Mouse (Mus musculus) stomach, embryonic 14.5 days (tissue): ENCODE results near the gene Cd7. TPM values are rescaled to one million over a fixed set of nuclear protein-coding genes. Genes with fewer than 3 reads are reported as not detected.
"Not testable (repeated sequence)": the region's sequence is repeated elsewhere in the genome, so short reads cannot be mapped to it uniquely, and the experiment has no call there.

Experiments
- ATAC-seq: fragments of 200-750 bp; cut with Nextera tagmentation; 2 replicates; pipeline ENCODE4 v1.8.0; 2017; ENCODE audit warnings: low read depth, moderate TSS enrichment; ENCODE audit not compliant: insufficient number of reproducible peaks, insufficient read depth, low FRiP score
- H3K27ac ChIP-seq: fragments of 300-500 bp; sonication (generic); 2 replicates; pipeline ENCODE4 v1.5.1; 2014; ENCODE audit warnings: mild to moderate bottlenecking, low read length, moderate library complexity, mixed read lengths
- H3K27me3 ChIP-seq: fragments of 300-500 bp; sonication (generic); 2 replicates; pipeline ENCODE4 v1.6.1; 2014; ENCODE audit warnings: low read length, control low read depth, mixed read lengths; ENCODE audit not compliant: control insufficient read depth, insufficient read depth
- H3K36me3 ChIP-seq: fragments of 300-500 bp; sonication (generic); 2 replicates; pipeline ENCODE4 v1.6.1; 2014; ENCODE audit warnings: mild to moderate bottlenecking, control low read depth, low read length, moderate library complexity, mixed read lengths; ENCODE audit not compliant: control insufficient read depth, insufficient read depth
- H3K4me1 ChIP-seq: fragments of 300-500 bp; sonication (generic); 2 replicates; pipeline ENCODE4 v1.6.1; 2014; ENCODE audit warnings: low read length, control low read depth, mixed read lengths; ENCODE audit not compliant: control insufficient read depth, insufficient read depth
- H3K4me2 ChIP-seq: fragments of 300-500 bp; sonication (generic); replicated peaks from 2 replicates; pipeline ENCODE4 v1.6.1; 2014; ENCODE audit warnings: low read depth, low read length, control low read depth
- H3K4me3 ChIP-seq: fragments of 300-500 bp; sonication (generic); 2 replicates; pipeline ENCODE4 v1.5.1; 2014; ENCODE audit warnings: low read depth, low read length, control low read depth
- H3K9ac ChIP-seq: fragments of 300-500 bp; sonication (generic); replicated peaks from 2 replicates; pipeline ENCODE4 v1.6.1; 2014; ENCODE audit warnings: low read depth, mild to moderate bottlenecking, control low read depth, low read length, moderate library complexity, mixed read lengths
- H3K9me3 ChIP-seq: fragments of 300-500 bp; sonication (generic); 2 replicates; pipeline ENCODE4 v1.6.1; 2016; ENCODE audit warnings: low read depth, low read length, control low read depth; ENCODE audit not compliant: control insufficient read depth
- WGBS: fragments of 180-500 bp; shearing (Covaris S2); extraction: QIAGEN DNeasy Blood & Tissue Kit; methylation state at CpG from one replicate; pipeline ENCODE4 v1.1.7; 2014; 5-methylcytosine and 5-hydroxymethylcytosine counted together
- polyA plus RNA-seq: library from polyadenylated mRNA; unstranded; fragments of >200 nt; fragmentation: Nextera tagmentation; extraction: Ambion mirVana; gene quantifications from 2 replicates; pipeline ENCODE4 v1.2.1, GENCODE M21; 2014

The Cd7 gene
- polyA plus RNA-seq, 1 experiment from 2014 or later, result 2.1 TPM

GRCm38 (mm10) chr11:121056536-121057236 lies 17.5 kb upstream of the Cd7 start:
- 0 out of 2 replicates have a peak, but pooled peaks cover 4% of the 10 kb centered on the region for H3K4me1 ChIP-seq
- no peaks in the 10 kb centered on the region for H3K9me3 ChIP-seq
- H3K27ac ChIP-seq, result no peak overlapping the region; the same call in 1 of the 2 replicates
- no peaks in the 10 kb centered on the region for H3K36me3 ChIP-seq
- H3K27me3 ChIP-seq, result no peaks in the 10 kb centered on the region
- H3K4me3 ChIP-seq, result no peak overlapping the region
- peak; percentile 60; the same call in 1 of the 2 replicates for ATAC-seq
- no peak overlapping the region for H3K9ac ChIP-seq
- WGBS, result 57% methylated on average over 7 of the region's 7 CpGs
- H3K4me2 ChIP-seq, result no peak overlapping the region

- Histone ChIP-seq H3K4me1 (no peaks in the 10 kb centered on the region), H3K27me3 (no peaks in the 10 kb centered on the region), H3K4me2 (no peak overlapping the region), H3K36me3 (no peaks in the 10 kb centered on the region), H3K9ac (no peak overlapping the region), H3K4me3 (no peak overlapping the region), H3K9me3 (no peaks in the 10 kb centered on the region), H3K27ac (no peak overlapping the region)
- 11% methylated on average over 8 of the region's 8 CpGs for WGBS
- peak; percentile 53; the same call in 1 of the 2 replicates for ATAC-seq
Measured at GRCm38 (mm10) chr11:121053536-121053935, 14.3 kb upstream of the Cd7 start.

GRCm38 (mm10) chr11:121052387-121052786 lies 13.2 kb upstream of the Cd7 start:
- no peaks in the 10 kb centered on the region for H3K36me3 ChIP-seq
- ATAC-seq, result no peak
- no peak overlapping the region for H3K4me3 ChIP-seq
- no peaks in the 10 kb centered on the region for H3K4me1 ChIP-seq
- H3K9ac ChIP-seq, result no peak overlapping the region
- H3K27ac ChIP-seq, result no peak overlapping the region
- WGBS, result 72% methylated on average over 4 of the region's 4 CpGs
- no peaks in the 10 kb centered on the region for H3K9me3 ChIP-seq
- H3K4me2 ChIP-seq, result no peak overlapping the region
- H3K27me3 ChIP-seq, result no peaks in the 10 kb centered on the region

GRCm38 (mm10) chr11:121051793-121052192 lies 12.6 kb upstream of the Cd7 start:
- WGBS, result 38% methylated on average over 1 of the region's 1 CpGs
- no peak overlapping the region for H3K9ac ChIP-seq
- H3K4me3 ChIP-seq, result no peak overlapping the region
- H3K4me2 ChIP-seq, result no peak overlapping the region
- H3K27ac ChIP-seq, result no peak overlapping the region
- no peaks in the 10 kb centered on the region for H3K4me1 ChIP-seq
- no peaks in the 10 kb centered on the region for H3K36me3 ChIP-seq
- ATAC-seq, result no peak
- no peaks in the 10 kb centered on the region for H3K27me3 ChIP-seq
- H3K9me3 ChIP-seq, result no peaks in the 10 kb centered on the region

GRCm38 (mm10) chr11:121049840-121050239 lies 10.6 kb upstream of the Cd7 start:
- Histone ChIP-seq H3K9ac (no peak overlapping the region), H3K27me3 (no peaks in the 10 kb centered on the region), H3K4me2 (no peak overlapping the region), H3K4me1 (no peaks in the 10 kb centered on the region), H3K4me3 (no peak overlapping the region), H3K36me3 (no peaks in the 10 kb centered on the region), H3K27ac (no peak overlapping the region), H3K9me3 (no peaks in the 10 kb centered on the region)
- WGBS, result 51% methylated on average over 1 of the region's 1 CpGs
- no peak for ATAC-seq

GRCm38 (mm10) chr11:121047826-121048399 lies 8.7 kb upstream of the Cd7 start:
- Histone ChIP-seq H3K27ac (no peak overlapping the region), H3K4me3 (no peak overlapping the region), H3K27me3 (no peaks in the 10 kb centered on the region), H3K4me1 (no peaks in the 10 kb centered on the region), H3K9me3 (no peaks in the 10 kb centered on the region), H3K4me2 (no peak overlapping the region), H3K36me3 (no peaks in the 10 kb centered on the region), H3K9ac (no peak overlapping the region)
- ATAC-seq, result no peak
- 48% methylated on average over 2 of the region's 2 CpGs for WGBS

GRCm38 (mm10) chr11:121045286-121045685 lies 6.1 kb upstream of the Cd7 start:
- no peak overlapping the region for H3K9ac ChIP-seq
- no peaks in the 10 kb centered on the region for H3K27me3 ChIP-seq
- H3K27ac ChIP-seq, result no peak overlapping the region
- no peak for ATAC-seq
- H3K9me3 ChIP-seq, result no peaks in the 10 kb centered on the region
- WGBS, result 45% methylated on average over 1 of the region's 1 CpGs
- H3K4me3 ChIP-seq, result no peak overlapping the region
- no peaks in the 10 kb centered on the region for H3K4me1 ChIP-seq
- H3K4me2 ChIP-seq, result no peak overlapping the region
- H3K36me3 ChIP-seq, result no peaks in the 10 kb centered on the region

GRCm38 (mm10) chr11:121043025-121043424 lies 3.8 kb upstream of the Cd7 start:
- not testable (repeated sequence) for H3K9me3 ChIP-seq, H3K27ac ChIP-seq, H3K9ac ChIP-seq, H3K4me2 ChIP-seq, H3K27me3 ChIP-seq, H3K36me3 ChIP-seq, ATAC-seq, H3K4me3 ChIP-seq, H3K4me1 ChIP-seq
- WGBS, result 48% methylated on average over 1 of the region's 1 CpGs
